Mouse (Mus musculus) right cerebral cortex, postnatal 14 days (tissue): ENCODE results near the gene Fcrla.
A peak's percentile ranks its signal among the peaks of the same experiment; 100 is the strongest.

Experiments
- DNase-seq: peaks from one replicate; pipeline ENCODE4 v3.0.0; 2022

The Fcrla gene

DNA sequence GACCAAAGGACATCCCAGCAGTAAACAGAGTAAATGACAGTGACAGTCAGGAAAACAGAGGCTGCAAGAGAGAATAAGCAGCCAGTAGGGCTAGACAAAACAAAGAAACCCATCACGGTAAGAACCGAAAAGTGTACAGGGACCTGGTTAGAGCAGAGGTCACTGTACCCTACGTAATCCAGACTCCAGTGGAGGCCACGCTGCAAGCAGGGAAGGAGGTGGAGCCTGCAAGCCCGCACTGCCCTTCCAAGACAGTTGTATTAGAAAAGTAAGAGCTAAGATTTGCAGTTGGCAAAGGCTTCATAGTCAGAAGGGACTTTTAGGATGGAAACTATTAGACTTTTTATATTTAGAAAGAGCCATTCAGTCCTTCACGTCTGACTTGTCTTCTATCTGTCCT, 442 bp downstream of the Fcrla start:
- DNase-seq, result no peak

DNA sequence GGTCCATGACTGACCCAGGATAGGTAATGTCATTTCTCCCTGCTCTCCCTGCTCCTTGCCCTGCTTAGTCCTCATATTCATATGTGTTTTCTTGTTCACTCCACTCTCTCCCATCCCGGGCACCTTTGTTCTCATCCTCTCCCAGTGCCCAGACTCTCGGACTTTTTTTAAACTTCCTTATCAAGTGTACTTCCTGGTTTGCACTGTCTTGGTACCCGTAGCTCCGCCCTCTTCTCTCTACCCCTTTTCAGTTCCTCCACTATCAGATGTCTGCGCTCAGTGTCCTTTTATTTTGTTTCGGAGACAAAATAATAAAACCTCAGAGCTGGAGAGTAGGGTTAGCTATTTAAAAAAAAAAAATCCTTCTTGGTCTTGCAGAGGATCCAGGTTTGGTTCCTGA, 2.9 kb downstream of the Fcrla start:
- no peak for DNase-seq

DNA sequence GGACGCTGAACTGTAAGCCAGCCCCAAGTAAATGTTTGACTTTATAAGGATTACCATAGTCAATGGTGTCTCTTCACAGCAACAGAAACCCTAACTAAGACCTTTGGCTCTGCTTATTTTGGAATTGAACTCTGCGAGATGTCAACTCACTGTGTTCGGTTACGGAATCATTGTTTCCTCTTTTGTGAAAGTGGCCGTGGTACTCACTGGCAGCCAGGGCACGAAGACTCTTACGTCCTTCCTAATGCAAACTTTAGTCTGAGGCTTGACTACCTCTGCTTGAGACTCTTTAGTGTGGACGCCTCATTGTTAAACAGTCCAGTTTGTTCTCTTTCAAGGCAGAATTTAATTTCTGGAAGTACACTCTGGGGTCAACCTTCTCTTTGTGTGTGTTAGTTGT, 8.1 kb downstream of the Fcrla start:
- no peak for DNase-seq

DNA sequence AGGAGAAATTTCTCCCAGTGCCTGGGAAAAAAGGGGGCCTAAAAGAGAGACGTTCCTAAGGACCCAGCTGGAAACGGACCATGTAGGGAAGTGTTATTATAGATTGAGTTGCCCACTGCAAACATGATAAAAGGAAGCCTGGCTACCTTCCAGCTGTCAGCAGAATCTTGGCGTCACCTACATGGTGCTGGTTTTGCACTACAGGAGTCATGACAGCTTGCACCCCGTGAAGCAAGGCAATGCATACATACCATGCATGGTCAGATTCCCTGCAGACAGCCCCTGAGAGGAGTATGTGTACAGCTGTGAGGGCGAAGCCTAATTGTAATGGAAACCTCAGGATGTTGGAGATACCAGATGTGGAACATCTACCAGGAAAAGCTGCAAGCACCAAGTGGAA, 11.7 kb downstream of the Fcrla start:
- no peak for DNase-seq

DNA sequence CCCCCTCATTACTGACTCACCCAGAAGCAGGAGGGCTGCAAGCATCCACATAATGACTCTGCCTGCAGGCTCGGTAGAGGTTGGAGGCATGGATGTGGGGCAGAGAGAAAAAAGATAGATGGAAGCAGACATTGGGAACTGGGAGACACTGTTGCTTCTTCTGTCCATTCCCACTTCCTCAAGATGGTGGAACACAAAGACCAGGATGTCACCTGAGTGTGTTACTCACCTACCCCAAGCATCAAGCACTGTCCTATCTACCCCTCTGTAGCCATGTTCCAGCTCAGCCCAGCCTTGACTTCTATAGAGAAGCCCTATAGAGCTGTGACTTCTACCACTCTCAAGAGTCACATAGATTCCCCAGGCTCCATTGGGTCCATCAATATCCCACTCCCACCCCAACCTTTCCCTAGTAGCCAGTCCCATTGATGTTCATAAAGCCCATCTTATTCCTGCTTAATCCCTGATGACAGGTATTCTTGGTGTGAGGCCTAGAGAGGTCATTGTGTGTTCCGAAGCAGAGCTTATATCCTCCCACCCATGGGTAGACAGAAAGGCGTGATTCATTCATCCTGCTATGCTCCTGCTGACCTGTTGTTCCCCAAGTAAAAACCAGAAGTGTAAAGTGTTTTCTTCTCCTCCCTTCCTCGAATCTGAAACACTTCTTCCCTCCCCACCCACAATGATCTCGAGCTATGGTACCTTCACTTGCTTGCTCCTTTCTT, 14.3 kb downstream of the Fcrla start, which contains the start of gene Fcrlb:
Fcrlb (minus strand) TSS at position 51 of the 725 bp plus-strand sequence.
- no peak for DNase-seq

DNA sequence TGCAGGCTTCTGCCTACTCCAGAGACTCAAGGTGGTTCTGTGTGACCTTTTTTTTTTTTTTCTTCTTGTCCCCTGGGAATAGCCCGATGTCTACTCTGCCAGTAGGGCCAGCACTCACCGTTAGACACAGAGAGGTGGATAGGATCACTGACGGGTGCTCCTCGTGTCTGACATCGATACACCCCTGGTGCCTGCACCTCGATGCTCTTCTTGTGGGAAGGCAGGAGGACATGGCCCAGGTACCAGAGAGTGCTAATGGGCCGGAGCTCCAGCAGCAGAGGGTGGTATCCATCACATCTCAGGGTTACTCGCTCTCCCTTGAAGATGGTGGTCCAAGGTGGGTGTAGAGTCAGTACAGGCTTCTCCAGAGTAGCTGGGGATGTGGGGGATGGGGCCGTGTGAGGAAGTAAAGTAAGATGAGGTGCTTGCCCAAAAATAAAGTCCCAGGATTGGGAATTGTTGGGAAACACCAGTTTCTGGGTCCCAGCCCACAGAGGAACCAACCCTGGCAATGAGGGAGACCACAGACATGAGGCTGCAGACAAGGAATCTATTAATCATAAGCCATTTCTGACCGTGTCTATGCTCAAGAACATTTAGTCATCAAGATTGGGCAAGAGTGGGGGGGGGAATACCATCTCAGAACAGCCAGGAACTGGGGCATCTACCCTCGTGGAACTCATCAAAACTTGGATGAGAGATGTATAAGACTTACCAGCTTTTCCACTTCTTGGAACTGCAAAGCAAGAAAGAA, 15.3 kb downstream of the Fcrla start:
- DNase-seq, result no peak

DNA sequence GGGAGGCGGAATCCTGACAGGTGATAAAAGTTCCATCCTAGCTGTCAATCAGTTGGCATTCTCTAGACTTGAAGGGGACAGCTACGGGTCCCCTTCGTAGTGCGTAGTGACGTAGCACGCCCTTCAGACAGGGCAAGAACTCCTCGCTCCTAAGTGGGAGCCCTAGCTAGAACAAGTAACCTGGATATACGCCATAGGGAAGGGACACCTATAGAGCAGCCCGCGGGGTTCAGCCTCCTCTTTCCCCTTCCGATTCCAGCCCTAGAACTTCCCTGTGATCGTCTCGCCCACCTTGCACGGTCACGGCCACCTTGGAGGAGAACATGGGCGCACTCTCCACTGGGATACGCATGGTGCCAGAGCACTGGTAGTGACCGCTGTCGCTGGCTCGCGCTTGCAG, 19.0 kb downstream of the Fcrla start:
- DNase-seq, result no peak

DNA sequence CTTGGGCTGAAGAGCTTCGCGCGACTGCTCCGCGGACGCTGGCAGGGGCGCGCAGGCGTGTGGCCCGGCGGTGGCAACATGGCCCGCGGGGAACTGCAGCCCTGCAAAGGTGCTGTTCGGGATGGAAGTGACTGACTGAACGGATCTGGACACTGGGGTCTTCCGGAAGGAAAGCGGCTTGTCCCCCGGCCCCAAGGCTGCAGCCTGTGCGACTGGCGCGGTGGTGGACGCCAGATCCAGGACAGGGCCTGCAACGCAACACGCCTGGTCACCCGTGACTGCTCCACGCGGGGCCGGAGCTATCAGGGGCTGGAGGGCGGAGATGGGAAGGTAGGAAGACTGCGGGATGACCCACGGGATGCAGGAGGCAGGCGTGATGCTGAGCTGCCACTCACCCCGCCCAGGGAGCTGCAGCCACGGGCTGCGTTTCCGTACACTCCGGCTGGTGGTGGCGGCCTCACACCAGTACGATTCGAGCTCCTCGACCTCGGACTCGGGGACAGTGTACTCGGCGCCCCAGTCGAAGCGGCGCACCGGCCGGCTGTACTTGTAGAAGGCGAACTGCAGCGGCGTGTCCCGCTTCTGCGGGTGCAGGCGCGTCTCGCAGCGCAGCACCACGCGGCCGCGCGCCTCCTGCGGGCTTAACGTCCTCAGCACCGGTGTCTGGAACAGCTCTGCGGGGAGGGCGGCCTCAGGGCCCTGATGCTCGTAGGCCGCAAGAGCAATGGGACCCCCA, 19.8 kb downstream of the Fcrla start:
- DNase-seq, result peak; percentile 42

DNA sequence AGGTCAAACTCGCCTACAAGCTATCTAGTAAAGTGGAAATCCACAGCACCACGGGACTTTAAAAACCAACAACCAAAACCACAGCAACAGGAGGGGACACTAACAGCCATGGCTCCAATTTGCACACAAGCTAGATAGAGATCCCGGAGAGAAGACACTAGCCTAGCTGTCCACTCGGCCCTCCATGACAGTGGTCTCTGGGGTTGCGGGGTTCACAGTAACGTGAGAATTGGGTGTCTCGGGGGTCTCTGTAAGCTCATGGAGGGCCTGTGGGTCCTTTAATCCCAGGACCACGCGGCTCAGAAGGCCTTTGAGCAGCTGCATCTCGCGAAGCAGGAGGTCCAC, 20.3 kb downstream of the Fcrla start:
- no peak for DNase-seq

DNA sequence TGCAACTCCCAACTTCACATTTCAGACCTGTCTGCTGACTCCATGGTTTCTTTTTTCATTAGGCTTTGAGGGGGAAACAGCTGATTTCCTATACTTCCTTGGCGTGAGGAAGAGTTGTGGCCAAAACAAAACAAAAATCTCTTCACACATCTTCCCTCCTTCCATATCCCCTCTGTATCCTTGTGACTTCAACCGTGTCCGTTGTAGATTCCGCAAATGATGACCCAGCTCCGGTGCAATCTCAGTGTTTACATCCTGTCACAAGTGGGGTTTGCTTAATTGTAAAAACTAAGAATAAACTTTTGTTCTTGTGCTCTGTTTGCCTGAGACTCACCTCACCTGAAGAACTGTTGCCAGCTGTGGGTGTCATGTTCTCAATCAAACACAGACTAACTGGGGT, 23.9 kb downstream of the Fcrla start:
- DNase-seq, result no peak

DNA sequence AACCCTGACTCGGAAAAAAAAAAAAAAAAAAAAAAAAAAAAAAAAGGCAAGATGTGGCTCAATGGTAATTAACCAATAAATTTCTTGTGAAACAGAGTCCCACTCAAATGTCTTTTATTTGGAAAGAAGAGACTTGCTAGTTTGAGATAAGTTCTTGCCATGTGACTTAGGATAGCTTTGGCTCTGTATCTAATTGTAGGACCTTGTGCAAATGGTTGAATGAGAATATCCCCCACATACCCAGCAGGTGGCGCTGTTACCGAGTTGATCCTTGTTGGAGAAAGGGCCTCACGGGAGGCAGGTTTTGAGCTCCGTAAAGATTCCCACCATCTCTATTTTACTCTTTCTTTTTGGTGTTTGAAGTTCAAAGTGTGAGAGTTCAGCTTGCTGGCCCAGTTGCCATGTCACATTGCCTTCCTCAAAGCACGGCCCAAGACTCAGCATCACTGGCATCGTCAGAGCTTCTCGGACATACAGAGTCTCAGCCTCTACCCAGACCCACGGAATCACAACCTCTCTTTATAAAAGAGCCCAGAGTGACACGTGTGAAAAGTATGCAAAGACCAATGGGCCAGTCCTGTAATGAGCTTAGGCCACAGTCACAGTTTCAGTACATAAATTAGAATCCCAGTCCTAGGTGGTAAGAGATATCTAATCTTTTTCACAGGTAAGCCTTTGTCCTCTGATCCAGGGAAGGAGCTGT, 25.7 kb downstream of the Fcrla start:
- peak; percentile 87 for DNase-seq

DNA sequence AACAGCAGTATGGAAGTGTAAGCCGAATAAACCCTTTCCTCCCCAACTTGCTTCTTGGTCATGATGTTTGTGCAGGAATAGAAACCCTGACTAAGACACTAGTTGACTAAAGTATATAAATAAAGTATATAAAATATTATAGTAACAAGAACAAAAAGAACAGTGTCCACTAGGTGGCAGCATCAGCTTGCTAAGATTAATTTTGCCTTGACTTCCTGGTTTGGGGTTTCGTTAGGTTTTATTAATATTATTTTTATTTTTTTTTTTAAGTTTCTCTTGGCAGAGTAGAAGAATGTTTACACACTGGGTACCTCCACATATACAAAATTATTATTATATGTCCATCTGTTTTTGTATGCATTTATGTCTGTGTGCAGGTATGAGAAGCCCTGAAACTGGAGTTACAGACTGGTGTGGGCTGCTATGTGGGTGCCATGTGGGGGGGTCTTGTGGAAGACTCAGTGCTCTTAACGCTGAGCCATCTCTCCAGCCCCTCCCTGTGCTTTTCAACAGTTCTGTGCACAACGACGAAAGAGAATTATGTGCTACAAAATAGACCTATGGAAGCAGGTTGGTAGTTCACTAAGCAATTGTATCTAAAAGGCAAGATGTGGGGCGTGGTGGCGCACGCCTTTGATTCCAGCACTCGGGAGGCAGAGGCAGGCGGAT, 26.4 kb downstream of the Fcrla start:
- DNase-seq, result peak; percentile 42

DNA sequence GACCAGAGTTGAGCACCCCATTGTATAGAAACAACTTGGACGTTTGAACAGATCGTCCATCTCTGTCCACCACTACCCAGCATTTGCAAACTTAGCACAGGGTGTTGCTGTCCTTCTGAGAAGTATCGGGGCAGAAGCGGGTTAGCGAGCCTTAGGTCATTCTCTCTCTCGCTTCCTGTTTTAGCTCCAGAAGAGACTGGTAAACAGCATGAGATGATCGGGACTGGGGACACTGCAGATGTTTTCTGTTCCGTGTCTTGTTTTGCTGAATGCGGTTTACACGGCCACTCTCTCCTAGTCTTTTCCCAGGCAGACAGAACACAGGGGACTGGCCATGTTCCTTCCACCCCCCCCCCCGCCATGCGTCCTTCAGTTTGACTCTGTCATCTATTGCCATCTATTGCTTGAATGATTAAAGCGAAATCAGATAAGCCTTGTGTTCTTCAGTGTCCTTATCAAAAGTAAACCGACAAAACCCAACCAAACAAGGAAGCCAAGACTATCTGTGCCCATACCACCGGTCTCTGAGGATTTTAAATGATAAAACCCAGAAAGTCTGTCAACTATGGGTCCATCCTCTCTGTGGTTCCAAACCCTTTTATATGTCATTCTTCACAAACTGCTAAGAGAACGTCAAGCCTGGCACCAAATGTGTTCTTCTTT, 28.8 kb downstream of the Fcrla start:
- DNase-seq, result no peak

DNA sequence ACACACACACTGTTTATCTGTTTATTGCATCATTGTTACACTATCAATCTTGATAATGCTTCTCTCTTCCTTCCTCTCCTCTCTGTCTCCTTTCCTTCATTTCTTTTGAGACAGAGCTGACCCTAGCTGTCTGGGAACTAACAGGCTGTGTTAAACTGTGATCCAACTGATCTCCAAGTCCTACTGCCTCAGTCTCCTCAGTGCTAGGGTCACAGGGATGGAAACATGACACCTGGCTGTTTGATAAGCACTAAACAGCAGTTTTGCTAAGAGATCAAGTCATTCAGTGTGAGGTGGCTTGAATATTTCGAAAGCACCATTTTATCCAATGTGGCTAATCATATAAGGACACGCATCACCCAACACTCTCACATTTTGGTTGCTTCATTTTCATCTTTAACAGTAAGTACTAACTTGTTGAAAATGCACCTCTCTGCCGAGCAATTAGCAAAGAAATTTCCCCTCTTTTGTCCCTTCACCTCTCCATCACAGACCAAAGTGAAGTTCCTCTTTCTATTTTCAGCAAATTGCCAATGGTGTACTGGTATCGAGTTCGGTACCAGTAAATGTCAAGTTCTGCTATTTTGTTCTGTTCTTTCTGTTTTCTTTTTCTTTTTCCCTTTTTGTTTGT, 30.6 kb downstream of the Fcrla start:
- no peak for DNase-seq

DNA sequence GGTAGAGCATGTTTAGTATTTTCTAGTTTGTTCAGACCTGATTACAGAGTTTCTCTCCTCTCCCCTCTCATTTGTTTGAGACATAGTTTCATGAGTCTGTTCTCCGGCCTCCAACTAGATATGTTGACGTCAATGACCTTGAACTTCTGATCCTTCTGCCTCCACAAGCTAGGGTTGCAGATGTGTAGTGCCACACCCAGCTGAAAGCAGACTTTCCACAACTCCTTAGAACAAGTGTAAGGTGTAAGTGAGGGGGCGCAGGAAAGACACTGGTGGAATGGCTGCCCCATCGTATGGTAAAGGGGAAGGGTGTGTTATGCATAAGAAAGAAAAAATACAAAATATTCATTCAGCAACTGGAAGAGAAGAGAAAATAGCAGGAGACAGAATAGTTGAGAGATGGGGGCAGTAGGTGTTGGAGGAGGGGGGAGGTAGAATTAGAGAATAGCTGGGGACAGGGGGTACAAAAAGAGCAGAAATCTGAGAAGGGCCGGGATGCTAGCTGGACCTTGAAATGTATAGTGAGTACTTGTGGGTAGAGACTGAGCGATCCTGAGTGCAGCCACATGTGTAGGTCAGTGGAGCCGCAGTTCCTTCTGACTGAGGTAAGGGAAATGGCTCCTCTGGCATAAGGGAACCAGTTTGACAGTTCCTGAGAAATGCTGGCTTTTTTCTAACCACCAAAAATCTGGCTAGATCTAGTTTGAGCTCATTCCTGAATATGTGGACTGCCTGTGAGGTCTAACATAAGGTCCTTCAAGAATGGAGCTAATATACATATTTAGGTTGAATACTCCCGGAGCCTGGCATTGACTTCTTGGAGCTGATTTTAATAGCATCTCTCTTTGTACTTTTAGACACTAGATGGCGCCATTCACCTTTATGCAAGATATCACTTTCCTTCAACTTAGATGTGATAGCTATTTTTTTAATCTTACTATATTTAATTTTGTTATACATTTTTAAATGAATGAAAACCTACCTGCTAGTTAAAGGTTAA, 32.5 kb downstream of the Fcrla start:
- no peak for DNase-seq

DNA sequence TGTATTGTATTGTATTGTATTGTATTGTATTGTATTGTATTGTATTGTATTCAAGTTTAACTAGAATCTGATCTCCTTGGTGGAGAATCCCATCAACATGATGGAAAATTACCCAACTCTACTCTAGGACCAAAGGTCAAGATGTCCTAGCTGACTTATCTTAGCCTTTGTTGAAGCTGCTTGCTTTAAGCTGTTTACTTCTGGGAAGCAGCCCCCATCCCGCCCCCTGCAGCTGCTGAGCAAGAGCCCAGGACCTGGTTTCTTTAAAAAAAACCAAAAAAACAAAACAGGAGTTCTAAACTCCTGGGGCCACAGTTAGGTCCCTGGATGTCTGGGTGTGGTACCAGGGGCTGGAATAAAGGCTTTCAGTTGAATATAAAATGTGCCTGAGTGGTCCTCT, 35.1 kb downstream of the Fcrla start:
- DNase-seq, result no peak

DNA sequence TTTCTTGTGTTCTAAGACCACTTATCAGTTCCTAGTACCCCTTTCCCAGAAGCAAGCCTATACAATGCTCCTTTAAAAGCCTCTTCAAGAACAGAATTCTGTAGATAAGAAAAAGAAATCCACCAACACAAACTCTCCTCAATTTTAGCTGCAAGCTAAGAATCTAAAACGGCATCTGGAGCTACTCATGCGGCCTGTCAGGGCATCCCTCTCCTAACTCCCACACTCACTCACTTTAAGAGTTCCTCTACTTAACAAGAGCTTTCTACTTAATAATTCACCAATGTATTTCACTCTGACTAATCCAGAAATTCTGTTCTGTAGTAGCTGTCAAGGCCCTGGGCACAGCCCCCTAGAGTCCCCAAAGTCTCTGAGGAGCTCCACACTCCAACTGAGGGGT, 35.7 kb downstream of the Fcrla start:
- DNase-seq, result no peak

DNA sequence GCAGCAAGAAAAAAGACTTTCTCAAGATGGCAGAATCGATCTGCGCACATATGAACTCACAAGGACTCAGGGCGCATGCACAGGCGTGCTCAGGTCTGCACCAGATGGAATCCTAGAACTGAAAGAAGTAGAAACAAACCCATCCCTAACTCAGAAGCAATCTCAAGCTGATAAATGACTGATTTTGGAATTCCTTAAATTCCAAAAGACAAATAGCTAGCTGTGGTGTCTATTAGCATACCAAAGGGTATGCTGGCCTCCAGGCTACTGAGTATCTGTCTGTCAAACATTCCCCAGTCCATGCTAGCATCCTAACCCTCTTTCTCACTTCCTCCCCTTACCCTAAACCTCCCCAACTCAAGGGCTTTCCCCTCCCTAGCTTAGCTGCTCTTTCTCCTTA, 38.1 kb downstream of the Fcrla start:
- no peak for DNase-seq

DNA sequence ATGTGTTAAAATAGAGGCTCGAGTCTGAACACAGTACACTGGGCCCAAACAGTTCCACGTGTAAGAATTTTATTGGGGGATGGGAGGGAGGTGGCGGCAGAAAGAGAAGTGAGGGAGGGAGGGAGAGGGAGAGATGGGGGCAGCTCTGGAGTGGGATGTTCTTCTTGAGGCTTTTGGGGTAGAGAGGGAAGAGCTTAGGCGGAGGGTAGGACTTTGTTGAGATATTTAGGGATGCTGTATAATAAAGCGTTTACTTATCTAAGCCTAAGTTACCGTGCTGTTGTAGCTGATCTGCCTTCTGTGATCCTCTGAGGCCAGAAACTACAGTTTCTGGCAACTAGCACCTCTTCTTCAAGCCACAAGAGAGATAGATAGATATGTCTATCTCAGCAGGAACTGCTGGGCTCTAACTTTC, 41.3 kb downstream of the Fcrla start:
- no peak for DNase-seq

DNA sequence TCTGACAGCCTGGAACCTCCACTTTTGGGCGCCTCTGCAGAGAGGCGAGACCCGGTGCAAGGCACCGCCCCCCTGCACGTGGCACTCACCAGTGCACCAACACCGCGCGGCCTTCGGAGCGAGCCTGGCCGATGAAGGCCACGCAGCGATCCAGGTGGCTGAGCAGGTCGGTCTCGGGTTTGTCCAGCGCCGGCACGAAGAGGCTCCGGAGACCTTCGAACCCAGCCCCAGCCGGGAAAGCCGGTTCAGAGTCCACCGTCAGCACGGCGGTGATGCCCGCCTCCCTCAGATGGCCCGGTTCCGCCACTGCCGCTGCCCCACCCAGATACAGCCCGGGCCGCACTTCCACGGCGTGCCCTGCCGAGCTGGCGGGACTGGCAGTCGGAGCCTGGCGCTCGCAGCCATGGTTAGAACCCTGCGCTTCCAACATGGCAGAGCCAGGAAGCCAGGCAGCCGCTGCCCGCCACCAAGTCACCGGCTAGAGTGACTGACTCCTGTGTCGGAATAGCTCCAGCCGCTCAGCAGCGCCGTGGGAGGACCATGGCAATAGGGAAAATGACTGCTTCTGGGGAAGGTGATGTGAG, 42.3 kb downstream of the Fcrla start, which contains the start of the genes Gm26620 and Dusp12:
Gm26620 (plus strand) TSS at position 88 of the 584 bp plus-strand sequence.
Dusp12 (minus strand) TSS at position 563 of the 584 bp plus-strand sequence.
- DNase-seq, result peak; percentile 85
